Mouse (Mus musculus): ENCODE data around the gene Txndc12.

DNA sequence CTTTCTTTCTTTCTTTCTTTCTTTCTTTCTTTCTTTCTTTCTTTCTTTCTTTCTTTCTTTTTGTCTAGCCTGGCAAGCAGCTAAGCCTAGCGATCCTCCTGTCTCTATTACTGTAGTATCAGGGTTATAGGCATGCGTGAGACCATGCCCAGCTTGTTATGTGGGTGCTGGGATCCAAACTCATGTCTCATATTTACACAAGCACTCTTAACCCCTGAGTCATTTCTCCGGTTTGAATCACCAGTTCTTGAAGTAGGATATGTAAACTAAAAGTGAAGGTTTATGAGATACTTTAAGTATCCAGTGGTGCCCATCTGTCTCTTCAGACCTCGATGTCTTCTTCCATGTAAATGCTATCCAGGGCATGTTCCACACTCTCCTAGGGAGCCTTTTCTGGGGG lies 53.1 kb downstream of the Txndc12 start:
- no peak for TF ChIP-seq POLR2A (IDR thresholded peaks at IDR 0.05; ENCODE audit: low read depth, low read length)
- TF ChIP-seq CTCF (conservative IDR thresholded peaks at IDR 0.05; ENCODE audit: insufficient read depth, insufficient read length, low read depth, low read length): no peak
